Mouse (Mus musculus) forebrain, embryonic 16.5 days (tissue): ENCODE measurements at regions not wholly inside any gene's neighbourhood (a gene's known extent, or its start where the extent isn't known, plus 50 kb on each side); places are given as distances from the start of the nearest gene placed in this dataset.
A peak's percentile ranks its signal among the peaks of the same experiment; 100 is the strongest.
"Not testable (repeated sequence)": the region's sequence is repeated elsewhere in the genome, so short reads cannot be mapped to it uniquely, and the experiment has no call there.

Experiments
- ATAC-seq: fragments of 200-750 bp; cut with Nextera tagmentation; 2 replicates; pipeline ENCODE4 v1.8.0; 2017; ENCODE audit warnings: mild to moderate bottlenecking, moderate library complexity
- H3K27ac ChIP-seq: fragments of 300-500 bp; sonication (generic); 2 replicates; pipeline ENCODE4 v1.5.1; 2014; ENCODE audit warnings: low read length, control low read depth
- H3K27me3 ChIP-seq: fragments of 300-500 bp; sonication (generic); replicated peaks from 2 replicates; pipeline ENCODE4 v1.6.1; 2014; ENCODE audit warnings: low read length; ENCODE audit not compliant: control insufficient read depth, insufficient read depth
- H3K36me3 ChIP-seq: fragments of 300-500 bp; sonication (generic); 2 replicates; pipeline ENCODE4 v1.6.1; 2014; ENCODE audit not compliant: control insufficient read depth, insufficient read depth
- H3K4me1 ChIP-seq: fragments of 300-500 bp; sonication (generic); replicated peaks from 2 replicates; pipeline ENCODE4 v1.6.1; 2014; ENCODE audit warnings: low read length; ENCODE audit not compliant: control insufficient read depth, insufficient read depth
- H3K4me2 ChIP-seq: fragments of 300-500 bp; sonication (generic); 2 replicates; pipeline ENCODE4 v1.6.1; 2014; ENCODE audit warnings: mild to moderate bottlenecking, low read length, control low read depth
- H3K4me3 ChIP-seq: fragments of 300-500 bp; sonication (generic); replicated peaks from 2 replicates; pipeline ENCODE4 v1.5.1; 2014; ENCODE audit warnings: mild to moderate bottlenecking, low read length, control low read depth
- H3K9ac ChIP-seq: fragments of 300-500 bp; sonication (generic); replicated peaks from 2 replicates; pipeline ENCODE4 v1.6.1; 2014; ENCODE audit warnings: low read depth, low read length, control low read depth
- H3K9me3 ChIP-seq: fragments of 300-500 bp; sonication (generic); 2 replicates; pipeline ENCODE4 v1.6.1; 2016; ENCODE audit warnings: low read length; ENCODE audit not compliant: control insufficient read depth
- WGBS: fragments of 180-500 bp; shearing (Covaris S2); extraction: QIAGEN DNeasy Blood & Tissue Kit; methylation state at CpG from one replicate; pipeline ENCODE4 v1.1.7; 2014; 5-methylcytosine and 5-hydroxymethylcytosine counted together

- not testable (repeated sequence) for H3K9me3 ChIP-seq, H3K27ac ChIP-seq, H3K9ac ChIP-seq, H3K4me3 ChIP-seq, H3K4me1 ChIP-seq, H3K27me3 ChIP-seq, H3K4me2 ChIP-seq, H3K36me3 ChIP-seq
- ATAC-seq = peak; percentile 52
- WGBS = 38% methylated on average over 20 of the region's 20 CpGs
These were observed 80.6 kb upstream of the Ipo5 start for GRCm38 (mm10) chr14:120830389-120830835.

- H3K9me3 ChIP-seq = no peaks in the 10 kb centered on the region
- no peaks in the 10 kb centered on the region for H3K36me3 ChIP-seq
- no peak overlapping the region for H3K27ac ChIP-seq
- WGBS = 47% methylated on average over 5 of the region's 5 CpGs
- H3K9ac ChIP-seq = no peak overlapping the region
- peaks cover 6% of the 10 kb centered on the region; the same call in 1 of the 2 replicates for H3K4me1 ChIP-seq
- H3K4me3 ChIP-seq = no peak overlapping the region
- no peak overlapping the region for H3K4me2 ChIP-seq
- no peaks in the 10 kb centered on the region for H3K27me3 ChIP-seq
- ATAC-seq = no peak
These were observed 79.6 kb upstream of the Ipo5 start for GRCm38 (mm10) chr14:120831397-120831796.

- Histone ChIP-seq H3K4me1 (peaks cover 6% of the 10 kb centered on the region; the same call in 1 of the 2 replicates), H3K4me3 (peak overlapping the region; percentile 31), H3K27me3 (no peaks in the 10 kb centered on the region), H3K27ac (no peak overlapping the region), H3K9me3 (no peaks in the 10 kb centered on the region), H3K36me3 (no peaks in the 10 kb centered on the region), H3K4me2 (peak overlapping the region; percentile 54), H3K9ac (no peak overlapping the region)
- 9% methylated on average over 23 of the region's 23 CpGs for WGBS
- peak; percentile 62 for ATAC-seq
These were observed 79.0 kb upstream of the Ipo5 start for GRCm38 (mm10) chr14:120831847-120832613.

- Histone ChIP-seq H3K36me3 (no peaks in the 10 kb centered on the region), H3K27me3 (no peaks in the 10 kb centered on the region), H3K27ac (no peak overlapping the region), H3K9me3 (no peaks in the 10 kb centered on the region), H3K4me2 (no peak overlapping the region), H3K9ac (no peak overlapping the region), H3K4me3 (no peak overlapping the region), H3K4me1 (peaks cover 6% of the 10 kb centered on the region; the same call in 1 of the 2 replicates)
- no peak for ATAC-seq
- 69% methylated on average over 4 of the region's 4 CpGs for WGBS
These were observed 76.2 kb upstream of the Ipo5 start for GRCm38 (mm10) chr14:120834821-120835220.

- no peak overlapping the region for H3K9ac ChIP-seq
- 52% methylated on average over 5 of the region's 5 CpGs for WGBS
- no peak overlapping the region for H3K4me3 ChIP-seq
- H3K27me3 ChIP-seq = no peaks in the 10 kb centered on the region
- no peaks in the 10 kb centered on the region for H3K36me3 ChIP-seq
- ATAC-seq = peak; percentile 58
- no peaks in the 10 kb centered on the region for H3K9me3 ChIP-seq
- peak overlapping the region; percentile 64 for H3K27ac ChIP-seq
- H3K4me2 ChIP-seq = no peak overlapping the region
- H3K4me1 ChIP-seq = peaks cover 6% of the 10 kb centered on the region; the same call in 1 of the 2 replicates
These were observed 75.3 kb upstream of the Ipo5 start for GRCm38 (mm10) chr14:120835758-120836157.

- no peaks in the 10 kb centered on the region for H3K36me3 ChIP-seq
- H3K27me3 ChIP-seq = no peaks in the 10 kb centered on the region
- H3K27ac ChIP-seq = peak overlapping the region; percentile 64
- H3K4me1 ChIP-seq = peaks cover 6% of the 10 kb centered on the region; the same call in 1 of the 2 replicates
- H3K4me2 ChIP-seq = no peak overlapping the region
- peak; percentile 19 for ATAC-seq
- no peak overlapping the region for H3K9ac ChIP-seq
- 84% methylated on average over 12 of the region's 12 CpGs for WGBS
- H3K9me3 ChIP-seq = no peaks in the 10 kb centered on the region
- H3K4me3 ChIP-seq = no peak overlapping the region
These were observed 74.3 kb upstream of the Ipo5 start for GRCm38 (mm10) chr14:120836535-120837316.

- H3K4me1 ChIP-seq = no peaks in the 10 kb centered on the region
- no peak overlapping the region for H3K9ac ChIP-seq
- H3K9me3 ChIP-seq = no peaks in the 10 kb centered on the region
- H3K27ac ChIP-seq = no peak overlapping the region
- ATAC-seq = no peak
- H3K36me3 ChIP-seq = no peaks in the 10 kb centered on the region
- WGBS = 85% methylated on average over 6 of the region's 6 CpGs
- H3K27me3 ChIP-seq = no peaks in the 10 kb centered on the region
- no peak overlapping the region for H3K4me2 ChIP-seq
- no peak overlapping the region for H3K4me3 ChIP-seq
These were observed 70.1 kb upstream of the Ipo5 start for GRCm38 (mm10) chr14:120840900-120841299.

- Histone ChIP-seq H3K4me1 (no peaks in the 10 kb centered on the region), H3K36me3 (no peaks in the 10 kb centered on the region), H3K4me3 (no peak overlapping the region), H3K27ac (no peak overlapping the region), H3K4me2 (no peak overlapping the region), H3K27me3 (no peaks in the 10 kb centered on the region), H3K9me3 (no peaks in the 10 kb centered on the region), H3K9ac (no peak overlapping the region)
- WGBS = 80% methylated on average over 6 of the region's 6 CpGs
- no peak for ATAC-seq
These were observed 69.7 kb upstream of the Ipo5 start for GRCm38 (mm10) chr14:120841311-120841710.

GRCm38 (mm10) chr14:120845172-120845571 lies 65.9 kb upstream of the Ipo5 start:
- Histone ChIP-seq H3K9me3 (no peaks in the 10 kb centered on the region), H3K27me3 (no peaks in the 10 kb centered on the region), H3K9ac (no peak overlapping the region), H3K36me3 (no peaks in the 10 kb centered on the region), H3K4me3 (no peak overlapping the region), H3K4me1 (0 out of 2 replicates have a peak, but pooled peaks cover 3% of the 10 kb centered on the region), H3K4me2 (no peak overlapping the region), H3K27ac (no peak overlapping the region)
- ATAC-seq = no peak
- WGBS = 77% methylated on average over 2 of the region's 2 CpGs
